Mouse (Mus musculus) liver, adult 2 months (tissue): ENCODE measurements around the gene Amdhd1.

Experiments
- CTCF ChIP-seq: fragments of 200-500 bp; IDR thresholded peaks from 2 replicates; pipeline ENCODE4 v1.5.1; 2011; ENCODE audit warnings: low read depth, low read length, control low read depth
- POLR2A ChIP-seq: fragments of 200-500 bp; IDR thresholded peaks from 2 replicates; pipeline ENCODE4 v1.6.1; 2011; ENCODE audit warnings: low read length, control low read depth; ENCODE audit not compliant: insufficient read depth; ENCODE audit errors: extremely low read depth

- no peak for TF ChIP-seq CTCF
- no peak for TF ChIP-seq POLR2A
Observed at GRCm38 (mm10) chr10:93588796-93589195, 49.0 kb upstream of the Amdhd1 start.
